Mouse (Mus musculus) bone marrow macrophage, adult 2 months (primary cell): ENCODE data around the gene Bcl9.

Experiments
- CTCF ChIP-seq: IDR thresholded peaks from 2 replicates; pipeline ENCODE4 v1.5.1; 2012; ENCODE audit warnings: low read depth, mild to moderate bottlenecking, low read length, moderate library complexity
- POLR2A ChIP-seq: IDR thresholded peaks from 2 replicates; pipeline ENCODE4 v1.6.1; 2012; ENCODE audit warnings: mild to moderate bottlenecking, low read depth, low read length, borderline replicate concordance

DNA sequence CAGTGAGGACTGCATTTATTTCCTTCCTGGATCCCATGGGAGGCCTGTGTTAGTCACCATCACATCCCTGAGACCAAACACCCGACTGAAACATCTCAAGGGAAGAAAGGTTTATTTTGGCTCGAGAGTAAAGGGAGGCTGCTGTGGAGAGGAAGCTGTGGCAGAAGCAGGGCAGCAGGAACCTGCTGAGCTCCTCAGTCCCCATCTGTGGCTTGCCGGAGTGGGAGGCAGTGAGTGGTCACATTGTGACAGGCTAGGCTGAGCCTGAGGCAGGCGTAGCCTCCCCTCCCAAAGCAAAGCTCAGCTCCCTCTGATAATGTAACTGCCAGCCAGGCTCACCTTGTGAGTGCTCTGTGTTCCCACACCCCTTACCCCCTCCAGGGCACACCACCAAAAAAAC lies 130.6 kb downstream of the Bcl9 start:
- TF ChIP-seq CTCF (no peak), POLR2A (no peak)
